Mouse (Mus musculus): ENCODE data around the gene Lman1l.

DNA sequence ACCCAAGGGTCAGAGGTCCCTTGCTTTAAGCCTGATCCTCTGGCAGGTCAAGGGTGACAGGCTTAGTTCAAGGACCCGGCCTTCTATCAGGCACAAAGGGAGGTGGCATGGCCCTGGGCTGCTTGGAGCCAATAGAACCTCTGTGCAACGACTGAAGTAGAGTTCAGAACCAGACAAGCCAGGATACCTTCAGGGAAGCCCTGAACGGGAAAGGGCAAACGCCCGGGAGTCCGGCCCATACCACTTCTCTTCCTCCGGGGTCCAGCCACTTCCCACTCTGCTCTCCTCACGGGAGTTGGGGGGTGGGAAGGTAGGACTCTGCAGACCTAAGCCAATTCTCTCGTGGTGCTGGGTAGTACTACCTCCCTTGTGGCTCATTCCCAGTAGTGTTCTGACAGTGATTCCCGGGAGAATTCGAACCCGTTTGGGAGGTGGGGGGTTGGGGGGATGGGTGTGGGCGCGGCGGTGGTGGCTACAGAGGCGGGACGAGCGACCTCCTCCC, 23.9 kb upstream of the Lman1l start:
- TF ChIP-seq CTCF (IDR thresholded peaks at IDR 0.05; ENCODE audit: extremely low read depth, insufficient read depth, insufficient read length, insufficient replicate concordance): no peak
- no peak for TF ChIP-seq POLR2A (IDR thresholded peaks at IDR 0.05; ENCODE audit: low read depth, low read length)
